Mouse (Mus musculus): ENCODE results near the gene Dach2. TPM values are rescaled to one million over a fixed set of nuclear protein-coding genes. Genes with fewer than 3 reads are reported as not detected.
"Not testable (repeated sequence)": the region's sequence is repeated elsewhere in the genome, so short reads cannot be mapped to it uniquely, and the experiment has no call there.

Gene Dach2
- 7.9 and 9.2 TPM in 2 replicates for polyA plus RNA-seq (2014; fragmentation: Nextera tagmentation; extraction: Ambion mirVana)

GRCm38 (mm10) chrX:113297404-113297803 is at the start of gene Dach2:
TSS of gene Dach2 (plus strand) at chrX:113297510.
- H3K4me1 ChIP-seq (ENCODE audit: control insufficient read depth, insufficient read depth, low read length) = no peaks in the 10 kb centered on the region
- WGBS = 21% methylated on average over 21 of the region's 21 CpGs
- H3K4me3 ChIP-seq (ENCODE audit: low read depth, low read length) = peak within 1 kb of the TSS; percentile 47
- no peak within 1 kb of the TSS for H3K27ac ChIP-seq (ENCODE audit: low read depth, low read length)
- no peaks in the 10 kb centered on the region for H3K27me3 ChIP-seq (ENCODE audit: control insufficient read depth, insufficient read depth, low read length)
- no peaks in the 10 kb centered on the region for H3K36me3 ChIP-seq (ENCODE audit: control insufficient read depth, insufficient read depth, low read length)
- ATAC-seq (ENCODE audit: low FRiP score) = peak; percentile 67
- peak within 1 kb of the TSS; percentile 44; the same call in 1 of the 2 replicates for H3K9ac ChIP-seq (ENCODE audit: low read length)
- H3K4me2 ChIP-seq = peak within 1 kb of the TSS; percentile 60
- peak; percentile 90 for DNase-seq (ENCODE audit: low spot score, missing footprints)
- H3K9me3 ChIP-seq (ENCODE audit: control insufficient read depth, low read length) = no peaks in the 10 kb centered on the region

DNA sequence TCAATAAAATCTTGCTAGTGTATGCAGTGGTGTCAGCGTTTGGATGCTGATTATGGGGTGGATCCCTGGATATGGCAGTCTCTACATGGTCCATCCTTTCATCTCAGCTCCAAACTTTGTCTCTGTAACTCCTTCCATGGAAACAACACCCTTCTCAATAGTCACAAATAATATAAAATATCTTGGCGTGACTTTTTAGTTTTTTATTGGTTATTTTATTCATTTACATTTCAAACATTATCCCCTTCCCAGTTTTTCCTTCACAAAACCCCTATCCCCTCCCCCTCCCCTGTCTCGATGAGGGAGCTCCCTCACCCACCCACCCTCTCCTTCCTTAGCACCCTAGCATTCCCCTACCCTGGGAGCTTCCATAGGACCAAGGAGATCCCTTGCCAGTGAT is 44.9 kb upstream of the Dach2 start:
- H3K4me3 ChIP-seq (ENCODE audit: low read depth, low read length); H3K36me3 ChIP-seq (ENCODE audit: control insufficient read depth, insufficient read depth, low read length); H3K9me3 ChIP-seq (ENCODE audit: control insufficient read depth, low read length); H3K27me3 ChIP-seq (ENCODE audit: control insufficient read depth, insufficient read depth, low read length); H3K4me2 ChIP-seq; H3K9ac ChIP-seq (ENCODE audit: low read length); H3K27ac ChIP-seq (ENCODE audit: low read depth, low read length); H3K4me1 ChIP-seq (ENCODE audit: control insufficient read depth, insufficient read depth, low read length); ATAC-seq (ENCODE audit: low FRiP score): not testable (repeated sequence)
- WGBS = 76% methylated on average over 2 of the region's 3 CpGs
- peak; percentile 95 for DNase-seq (ENCODE audit: low spot score, missing footprints)

GRCm38 (mm10) chrX:113298031-113298430 is 721 bp downstream of the Dach2 start:
- H3K9me3 ChIP-seq (ENCODE audit: control insufficient read depth, low read length) = no peaks in the 10 kb centered on the region
- H3K27ac ChIP-seq (ENCODE audit: low read depth, low read length) = no peak overlapping the region
- H3K9ac ChIP-seq (ENCODE audit: low read length) = peak overlapping the region; percentile 44; the same call in 1 of the 2 replicates
- WGBS = 17% methylated on average over 18 of the region's 18 CpGs
- H3K4me3 ChIP-seq (ENCODE audit: low read depth, low read length) = peak overlapping the region; percentile 47
- DNase-seq (ENCODE audit: low spot score, missing footprints) = peak; percentile 91
- H3K4me2 ChIP-seq = peak overlapping the region; percentile 60
- ATAC-seq (ENCODE audit: low FRiP score) = peak; percentile 98
- no peaks in the 10 kb centered on the region for H3K27me3 ChIP-seq (ENCODE audit: control insufficient read depth, insufficient read depth, low read length)
- H3K4me1 ChIP-seq (ENCODE audit: control insufficient read depth, insufficient read depth, low read length) = no peaks in the 10 kb centered on the region
- no peaks in the 10 kb centered on the region for H3K36me3 ChIP-seq (ENCODE audit: control insufficient read depth, insufficient read depth, low read length)

- H3K27ac ChIP-seq (ENCODE audit: low read depth, low read length) = no peak overlapping the region
- DNase-seq (ENCODE audit: low spot score, missing footprints) (peak; percentile 90), ATAC-seq (ENCODE audit: low FRiP score) (peak; percentile 40; the same call in 1 of the 2 replicates)
- peak overlapping the region; percentile 47 for H3K4me3 ChIP-seq (ENCODE audit: low read depth, low read length)
- 12% methylated on average over 19 of the region's 19 CpGs for WGBS
- peak overlapping the region; percentile 44; the same call in 1 of the 2 replicates for H3K9ac ChIP-seq (ENCODE audit: low read length)
- peak overlapping the region; percentile 60 for H3K4me2 ChIP-seq
- H3K9me3 ChIP-seq (ENCODE audit: control insufficient read depth, low read length) = no peaks in the 10 kb centered on the region
- H3K27me3 ChIP-seq (ENCODE audit: control insufficient read depth, insufficient read depth, low read length) = no peaks in the 10 kb centered on the region
- H3K36me3 ChIP-seq (ENCODE audit: control insufficient read depth, insufficient read depth, low read length) = no peaks in the 10 kb centered on the region
- no peaks in the 10 kb centered on the region for H3K4me1 ChIP-seq (ENCODE audit: control insufficient read depth, insufficient read depth, low read length)
These were observed 1.2 kb downstream of the Dach2 start for GRCm38 (mm10) chrX:113298468-113298867.

- H3K4me2 ChIP-seq = no peak overlapping the region
- H3K36me3 ChIP-seq (ENCODE audit: control insufficient read depth, insufficient read depth, low read length) = no peaks in the 10 kb centered on the region
- H3K9me3 ChIP-seq (ENCODE audit: control insufficient read depth, low read length) = no peaks in the 10 kb centered on the region
- no peak overlapping the region for H3K9ac ChIP-seq (ENCODE audit: low read length)
- DNase-seq (ENCODE audit: low spot score, missing footprints) (no peak), ATAC-seq (ENCODE audit: low FRiP score) (peak; percentile 38; the same call in 1 of the 2 replicates)
- no peaks in the 10 kb centered on the region for H3K27me3 ChIP-seq (ENCODE audit: control insufficient read depth, insufficient read depth, low read length)
- no peak overlapping the region for H3K27ac ChIP-seq (ENCODE audit: low read depth, low read length)
- 45% methylated on average over 4 of the region's 4 CpGs for WGBS
- H3K4me1 ChIP-seq (ENCODE audit: control insufficient read depth, insufficient read depth, low read length) = no peaks in the 10 kb centered on the region
- H3K4me3 ChIP-seq (ENCODE audit: low read depth, low read length) = no peak overlapping the region
These were observed 7.0 kb downstream of the Dach2 start for GRCm38 (mm10) chrX:113304323-113304722.

- Histone ChIP-seq H3K4me1 (ENCODE audit: control insufficient read depth, insufficient read depth, low read length) (no peaks in the 10 kb centered on the region), H3K36me3 (ENCODE audit: control insufficient read depth, insufficient read depth, low read length) (no peaks in the 10 kb centered on the region), H3K4me2 (no peak overlapping the region), H3K27me3 (ENCODE audit: control insufficient read depth, insufficient read depth, low read length) (no peaks in the 10 kb centered on the region), H3K9me3 (ENCODE audit: control insufficient read depth, low read length) (no peaks in the 10 kb centered on the region), H3K4me3 (ENCODE audit: low read depth, low read length) (no peak overlapping the region), H3K27ac (ENCODE audit: low read depth, low read length) (no peak overlapping the region), H3K9ac (ENCODE audit: low read length) (no peak overlapping the region)
- ATAC-seq (ENCODE audit: low FRiP score) = no peak
- 78% methylated on average over 3 of the region's 3 CpGs for WGBS
- DNase-seq (ENCODE audit: low spot score, missing footprints) = no peak
These were observed 40.8 kb downstream of the Dach2 start for GRCm38 (mm10) chrX:113338143-113338542.

- Histone ChIP-seq H3K4me1 (ENCODE audit: control insufficient read depth, insufficient read depth, low read length) (no peaks in the 10 kb centered on the region), H3K27me3 (ENCODE audit: control insufficient read depth, insufficient read depth, low read length) (no peaks in the 10 kb centered on the region), H3K9ac (ENCODE audit: low read length) (no peak overlapping the region), H3K4me3 (ENCODE audit: low read depth, low read length) (no peak overlapping the region), H3K4me2 (no peak overlapping the region), H3K9me3 (ENCODE audit: control insufficient read depth, low read length) (no peaks in the 10 kb centered on the region), H3K36me3 (ENCODE audit: control insufficient read depth, insufficient read depth, low read length) (no peaks in the 10 kb centered on the region), H3K27ac (ENCODE audit: low read depth, low read length) (no peak overlapping the region)
- ATAC-seq (ENCODE audit: low FRiP score) (no peak), DNase-seq (ENCODE audit: low spot score, missing footprints) (no peak)
- WGBS = 71% methylated on average over 3 of the region's 3 CpGs
These were observed 97.1 kb downstream of the Dach2 start for GRCm38 (mm10) chrX:113394417-113394816.

DNA sequence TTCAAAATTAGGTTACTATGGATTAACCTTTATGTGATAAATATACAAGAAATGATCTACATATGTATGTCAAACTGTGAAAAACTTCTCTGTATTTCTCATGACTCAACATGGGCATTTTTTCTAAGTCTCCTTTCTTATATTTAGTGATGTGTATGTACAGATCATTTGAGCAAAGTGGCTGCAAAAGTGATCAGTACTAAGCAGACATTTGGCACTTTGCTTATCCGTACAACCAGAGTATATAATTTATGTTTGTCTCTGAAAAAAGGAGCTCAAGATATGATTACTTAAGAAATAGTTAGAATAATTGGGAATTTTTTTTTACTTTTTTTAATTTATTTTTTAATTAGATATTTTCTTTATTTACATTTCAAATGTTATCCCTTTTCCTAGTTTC is 111.4 kb downstream of the Dach2 start:
- WGBS = 89% methylated on average over 1 of the region's 1 CpGs
- Histone ChIP-seq H3K9ac (ENCODE audit: low read length) (no peak overlapping the region), H3K4me1 (ENCODE audit: control insufficient read depth, insufficient read depth, low read length) (no peaks in the 10 kb centered on the region), H3K4me2 (no peak overlapping the region), H3K27me3 (ENCODE audit: control insufficient read depth, insufficient read depth, low read length) (no peaks in the 10 kb centered on the region), H3K27ac (ENCODE audit: low read depth, low read length) (no peak overlapping the region), H3K4me3 (ENCODE audit: low read depth, low read length) (no peak overlapping the region), H3K9me3 (ENCODE audit: control insufficient read depth, low read length) (no peaks in the 10 kb centered on the region), H3K36me3 (ENCODE audit: control insufficient read depth, insufficient read depth, low read length) (no peaks in the 10 kb centered on the region)
- ATAC-seq (ENCODE audit: low FRiP score) = no peak
- DNase-seq (ENCODE audit: low spot score, missing footprints) = no peak

DNA sequence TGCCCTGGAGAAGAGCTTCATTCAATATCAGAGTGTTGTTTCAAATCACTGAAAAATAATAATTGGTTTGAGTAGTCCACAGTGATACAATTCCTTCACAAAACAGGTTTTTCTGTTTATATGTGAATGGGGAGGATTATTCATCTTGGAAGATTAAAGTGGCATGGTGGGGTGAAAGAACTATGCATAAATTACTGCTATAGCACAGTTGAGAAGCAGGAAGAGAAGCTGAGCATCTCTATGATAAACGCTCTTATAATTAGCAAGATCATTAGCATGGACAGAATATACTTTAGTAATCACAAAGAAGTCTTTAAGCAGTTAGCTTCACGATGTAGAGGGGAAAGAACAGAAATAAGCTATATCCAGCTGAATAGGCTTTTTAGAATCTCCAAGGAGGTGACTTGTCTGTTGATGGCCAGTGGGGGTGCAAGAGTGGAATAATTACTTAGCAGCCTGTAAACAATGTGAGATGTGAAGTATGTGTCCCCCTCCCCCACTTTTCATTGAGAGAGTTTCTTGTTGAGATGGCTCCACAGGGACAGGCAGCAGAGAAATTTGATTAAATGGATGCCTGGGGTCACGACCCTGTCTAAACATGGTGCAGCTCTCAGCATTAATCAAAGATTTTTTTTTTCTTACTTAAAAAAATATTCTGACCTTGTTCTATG is 124.3 kb downstream of the Dach2 start:
- no peak overlapping the region for H3K27ac ChIP-seq (ENCODE audit: low read depth, low read length)
- H3K4me3 ChIP-seq (ENCODE audit: low read depth, low read length) = no peak overlapping the region
- no peaks in the 10 kb centered on the region for H3K36me3 ChIP-seq (ENCODE audit: control insufficient read depth, insufficient read depth, low read length)
- H3K4me1 ChIP-seq (ENCODE audit: control insufficient read depth, insufficient read depth, low read length) = no peaks in the 10 kb centered on the region
- ATAC-seq (ENCODE audit: low FRiP score) (peak; percentile 84), DNase-seq (ENCODE audit: low spot score, missing footprints) (peak; percentile 83)
- H3K4me2 ChIP-seq = no peak overlapping the region
- H3K9ac ChIP-seq (ENCODE audit: low read length) = no peak overlapping the region
- H3K27me3 ChIP-seq (ENCODE audit: control insufficient read depth, insufficient read depth, low read length) = no peaks in the 10 kb centered on the region
- WGBS = 34% methylated on average over 3 of the region's 3 CpGs
- no peaks in the 10 kb centered on the region for H3K9me3 ChIP-seq (ENCODE audit: control insufficient read depth, low read length)
